Mouse (Mus musculus) liver, embryonic 12.5 days (tissue): ENCODE data around the gene Prkcb. TPM values are rescaled to one million over a fixed set of nuclear protein-coding genes. Genes with fewer than 3 reads are reported as not detected.
"Not testable (repeated sequence)": the region's sequence is repeated elsewhere in the genome, so short reads cannot be mapped to it uniquely, and the experiment has no call there.

Experiments used
- ATAC-seq: fragments of 200-750 bp; cut with Nextera tagmentation; 2 replicates; pipeline ENCODE4 v1.8.0; 2017; ENCODE audit warnings: moderate number of reproducible peaks, mild to moderate bottlenecking, moderate library complexity
- H3K27ac ChIP-seq: fragments of 300-500 bp; sonication (generic); 2 replicates; pipeline ENCODE4 v1.5.1; 2016; ENCODE audit warnings: mild to moderate bottlenecking
- H3K27me3 ChIP-seq: fragments of 300-500 bp; sonication (generic); replicated peaks from 2 replicates; pipeline ENCODE4 v1.6.1; 2016; ENCODE audit warnings: mild to moderate bottlenecking, moderate library complexity
- H3K36me3 ChIP-seq: fragments of 300-500 bp; sonication (generic); 2 replicates; pipeline ENCODE4 v1.6.1; 2016; ENCODE audit warnings: mild to moderate bottlenecking, moderate library complexity
- H3K4me1 ChIP-seq: fragments of 300-500 bp; sonication (generic); 2 replicates; pipeline ENCODE4 v1.6.1; 2016
- H3K4me2 ChIP-seq: fragments of 300-500 bp; sonication (generic); 2 replicates; pipeline ENCODE4 v1.6.1; 2016; ENCODE audit warnings: mild to moderate bottlenecking, moderate library complexity
- H3K4me3 ChIP-seq: fragments of 300-500 bp; sonication (generic); 2 replicates; pipeline ENCODE4 v1.5.1; 2016; ENCODE audit warnings: mild to moderate bottlenecking, moderate library complexity
- H3K9ac ChIP-seq: fragments of 300-500 bp; sonication (generic); 2 replicates; pipeline ENCODE4 v1.6.1; 2016; ENCODE audit warnings: mild to moderate bottlenecking, moderate library complexity
- H3K9me3 ChIP-seq: fragments of 300-500 bp; sonication (generic); replicated peaks from 2 replicates; pipeline ENCODE4 v1.6.1; 2016; ENCODE audit warnings: mild to moderate bottlenecking, moderate library complexity
- WGBS: fragments of 180-500 bp; shearing (Covaris S2); methylation state at CpG from one replicate; pipeline ENCODE4 v1.1.7; 2016; ENCODE audit not compliant: insufficient replicate concordance; 5-methylcytosine and 5-hydroxymethylcytosine counted together
- polyA plus RNA-seq: library from polyadenylated mRNA; unstranded; fragments of >200 nt; fragmentation: Nextera tagmentation; extraction: Ambion mirVana; gene quantifications from 2 replicates; pipeline ENCODE4 v1.2.1, GENCODE M21; 2016

Prkcb gene
- 2.0 and 2.3 TPM in 2 replicates for polyA plus RNA-seq

GRCm38 (mm10) chr7:122288605-122289242 lies at the start of gene Prkcb:
Gene Prkcb, plus strand, starts transcription at chr7:122288751.
- peak; percentile 82 for ATAC-seq
- no peak within 1 kb of the TSS for H3K27ac ChIP-seq
- peak within 1 kb of the TSS; percentile 77 for H3K4me2 ChIP-seq
- H3K36me3 ChIP-seq, result no peaks in the 10 kb centered on the region
- H3K9me3 ChIP-seq, result no peaks in the 10 kb centered on the region
- peak within 1 kb of the TSS; percentile 59 for H3K4me3 ChIP-seq
- peaks cover 55% of the 10 kb centered on the region for H3K27me3 ChIP-seq
- WGBS, result 8% methylated on average over 42 of the region's 42 CpGs
- H3K9ac ChIP-seq, result peak within 1 kb of the TSS; percentile 17; the same call in 1 of the 2 replicates
- peaks cover 17% of the 10 kb centered on the region for H3K4me1 ChIP-seq

GRCm38 (mm10) chr7:122238939-122239338 lies 49.6 kb upstream of the Prkcb start:
- 70% methylated on average over 2 of the region's 2 CpGs for WGBS
- no peak overlapping the region for H3K27ac ChIP-seq
- no peaks in the 10 kb centered on the region for H3K4me1 ChIP-seq
- ATAC-seq, result no peak
- no peaks in the 10 kb centered on the region for H3K27me3 ChIP-seq
- H3K4me2 ChIP-seq, result no peak overlapping the region
- H3K9me3 ChIP-seq, result no peaks in the 10 kb centered on the region
- no peak overlapping the region for H3K9ac ChIP-seq
- no peaks in the 10 kb centered on the region for H3K36me3 ChIP-seq
- no peak overlapping the region for H3K4me3 ChIP-seq

- 63% methylated on average over 6 of the region's 6 CpGs for WGBS
- no peak for ATAC-seq
Observed at GRCm38 (mm10) chr7:122240413-122241119, 48.0 kb upstream of the Prkcb start.

DNA sequence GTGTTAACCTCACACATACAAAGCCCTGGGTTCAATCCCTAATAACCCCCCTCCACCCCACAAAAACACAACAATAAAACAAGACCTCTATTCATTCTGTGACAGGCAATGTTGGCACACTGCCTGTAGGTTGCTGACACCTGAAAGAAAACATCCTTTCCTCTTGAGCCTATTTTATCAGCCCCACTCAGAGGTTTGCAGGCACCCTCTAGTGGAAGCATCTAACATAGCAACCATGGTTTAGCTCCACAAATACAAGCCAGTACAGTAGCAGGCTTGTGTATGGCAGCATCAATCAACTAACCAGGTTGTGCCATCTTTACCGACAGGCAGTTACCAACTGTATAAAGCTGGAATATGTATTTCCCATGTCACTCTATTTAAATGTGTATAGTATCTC lies 46.3 kb upstream of the Prkcb start:
- no peak overlapping the region for H3K4me3 ChIP-seq
- ATAC-seq, result no peak
- H3K4me2 ChIP-seq, result no peak overlapping the region
- no peaks in the 10 kb centered on the region for H3K9me3 ChIP-seq
- H3K27ac ChIP-seq, result no peak overlapping the region
- no peaks in the 10 kb centered on the region for H3K36me3 ChIP-seq
- H3K4me1 ChIP-seq, result no peaks in the 10 kb centered on the region
- 46% methylated on average over 1 of the region's 1 CpGs for WGBS
- no peak overlapping the region for H3K9ac ChIP-seq
- no peaks in the 10 kb centered on the region for H3K27me3 ChIP-seq

More at GRCm38 (mm10) chr7:122240413-122241119, 48.0 kb upstream of the Prkcb start:
- H3K9ac ChIP-seq, result no peak overlapping the region
- H3K36me3 ChIP-seq, result no peaks in the 10 kb centered on the region
- H3K27me3 ChIP-seq, result no peaks in the 10 kb centered on the region
- H3K27ac ChIP-seq, result no peak overlapping the region
- no peak overlapping the region for H3K4me2 ChIP-seq
- no peaks in the 10 kb centered on the region for H3K4me1 ChIP-seq
- H3K4me3 ChIP-seq, result no peak overlapping the region
- no peaks in the 10 kb centered on the region for H3K9me3 ChIP-seq

GRCm38 (mm10) chr7:122242744-122243143 lies 45.8 kb upstream of the Prkcb start:
- not testable (repeated sequence) for ATAC-seq, H3K27ac ChIP-seq, H3K4me2 ChIP-seq, H3K9ac ChIP-seq, H3K9me3 ChIP-seq, H3K36me3 ChIP-seq, H3K4me3 ChIP-seq, H3K4me1 ChIP-seq, H3K27me3 ChIP-seq

DNA sequence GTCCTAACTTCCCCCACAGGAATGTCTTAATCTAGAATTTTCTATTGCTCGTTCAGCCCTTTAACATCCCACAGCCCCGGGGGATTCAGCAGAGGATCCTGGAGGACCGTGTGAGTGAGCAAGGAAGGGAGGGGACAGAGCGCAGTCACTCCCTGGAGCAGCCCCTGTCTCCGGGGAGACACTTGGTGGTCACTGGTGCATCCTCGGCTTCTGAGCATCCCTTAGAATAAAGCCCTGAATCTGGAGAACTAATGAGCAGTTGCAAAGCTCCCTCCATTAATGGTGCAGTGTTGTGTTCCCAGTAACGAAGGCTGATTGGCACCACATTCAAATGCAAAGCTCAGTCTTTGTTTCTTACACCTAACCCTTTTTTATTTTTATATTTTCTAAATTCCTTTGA lies 44.4 kb upstream of the Prkcb start:
- Histone ChIP-seq H3K27me3 (no peaks in the 10 kb centered on the region), H3K9ac (no peak overlapping the region), H3K4me3 (no peak overlapping the region), H3K4me2 (no peak overlapping the region), H3K4me1 (no peaks in the 10 kb centered on the region), H3K9me3 (no peaks in the 10 kb centered on the region), H3K27ac (no peak overlapping the region), H3K36me3 (no peaks in the 10 kb centered on the region)
- no peak for ATAC-seq
- 52% methylated on average over 7 of the region's 7 CpGs for WGBS

- H3K4me2 ChIP-seq, result no peak overlapping the region
- ATAC-seq, result no peak
- H3K4me3 ChIP-seq, result no peak overlapping the region
- 52% methylated on average over 8 of the region's 8 CpGs for WGBS
- no peak overlapping the region for H3K27ac ChIP-seq
- H3K36me3 ChIP-seq, result no peaks in the 10 kb centered on the region
- no peaks in the 10 kb centered on the region for H3K9me3 ChIP-seq
- no peaks in the 10 kb centered on the region for H3K4me1 ChIP-seq
- H3K9ac ChIP-seq, result no peak overlapping the region
- no peaks in the 10 kb centered on the region for H3K27me3 ChIP-seq
Observed at GRCm38 (mm10) chr7:122244584-122244983, 44.0 kb upstream of the Prkcb start.

- Histone ChIP-seq H3K4me1 (no peaks in the 10 kb centered on the region), H3K36me3 (no peaks in the 10 kb centered on the region), H3K4me2 (no peak overlapping the region), H3K27ac (no peak overlapping the region), H3K9me3 (no peaks in the 10 kb centered on the region), H3K9ac (no peak overlapping the region), H3K27me3 (no peaks in the 10 kb centered on the region), H3K4me3 (no peak overlapping the region)
- WGBS, result 32% methylated on average over 5 of the region's 5 CpGs
- ATAC-seq, result no peak
Observed at GRCm38 (mm10) chr7:122245976-122246375, 42.6 kb upstream of the Prkcb start.

GRCm38 (mm10) chr7:122247254-122247864 lies 41.2 kb upstream of the Prkcb start:
- no peaks in the 10 kb centered on the region for H3K36me3 ChIP-seq
- H3K27ac ChIP-seq, result no peak overlapping the region
- H3K4me2 ChIP-seq, result no peak overlapping the region
- H3K9me3 ChIP-seq, result no peaks in the 10 kb centered on the region
- H3K9ac ChIP-seq, result no peak overlapping the region
- ATAC-seq, result no peak
- WGBS, result 63% methylated on average over 10 of the region's 10 CpGs
- H3K27me3 ChIP-seq, result no peaks in the 10 kb centered on the region
- no peak overlapping the region for H3K4me3 ChIP-seq
- H3K4me1 ChIP-seq, result no peaks in the 10 kb centered on the region

DNA sequence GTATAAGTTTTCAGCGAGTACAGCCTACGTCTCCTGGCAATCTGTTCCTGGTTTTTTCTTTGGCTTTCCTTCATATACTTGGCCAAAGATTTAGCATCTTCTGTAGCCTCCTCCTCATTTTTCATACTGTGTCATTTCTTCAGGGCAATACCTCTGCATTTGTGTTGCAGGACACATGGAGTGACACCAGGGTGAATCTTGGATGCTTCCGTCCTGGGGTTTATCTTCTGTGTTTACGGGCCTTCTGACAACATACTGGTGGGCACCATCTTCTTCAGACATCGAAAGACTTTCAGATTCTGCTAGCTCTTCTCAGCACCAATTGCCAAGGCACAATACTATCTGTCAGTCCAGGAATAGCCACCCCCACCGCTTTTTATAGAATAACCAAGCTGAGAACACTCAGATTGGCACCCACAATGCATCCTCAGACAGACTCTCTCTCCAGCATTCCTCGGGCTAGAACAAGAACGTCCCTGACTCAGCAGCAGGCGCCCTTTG lies 39.2 kb upstream of the Prkcb start:
- H3K9me3 ChIP-seq, result no peaks in the 10 kb centered on the region
- WGBS, result 76% methylated on average over 9 of the region's 9 CpGs
- no peaks in the 10 kb centered on the region for H3K27me3 ChIP-seq
- ATAC-seq, result no peak
- H3K9ac ChIP-seq, result no peak overlapping the region
- H3K4me1 ChIP-seq, result no peaks in the 10 kb centered on the region
- no peaks in the 10 kb centered on the region for H3K36me3 ChIP-seq
- no peak overlapping the region for H3K27ac ChIP-seq
- no peak overlapping the region for H3K4me3 ChIP-seq
- H3K4me2 ChIP-seq, result no peak overlapping the region

DNA sequence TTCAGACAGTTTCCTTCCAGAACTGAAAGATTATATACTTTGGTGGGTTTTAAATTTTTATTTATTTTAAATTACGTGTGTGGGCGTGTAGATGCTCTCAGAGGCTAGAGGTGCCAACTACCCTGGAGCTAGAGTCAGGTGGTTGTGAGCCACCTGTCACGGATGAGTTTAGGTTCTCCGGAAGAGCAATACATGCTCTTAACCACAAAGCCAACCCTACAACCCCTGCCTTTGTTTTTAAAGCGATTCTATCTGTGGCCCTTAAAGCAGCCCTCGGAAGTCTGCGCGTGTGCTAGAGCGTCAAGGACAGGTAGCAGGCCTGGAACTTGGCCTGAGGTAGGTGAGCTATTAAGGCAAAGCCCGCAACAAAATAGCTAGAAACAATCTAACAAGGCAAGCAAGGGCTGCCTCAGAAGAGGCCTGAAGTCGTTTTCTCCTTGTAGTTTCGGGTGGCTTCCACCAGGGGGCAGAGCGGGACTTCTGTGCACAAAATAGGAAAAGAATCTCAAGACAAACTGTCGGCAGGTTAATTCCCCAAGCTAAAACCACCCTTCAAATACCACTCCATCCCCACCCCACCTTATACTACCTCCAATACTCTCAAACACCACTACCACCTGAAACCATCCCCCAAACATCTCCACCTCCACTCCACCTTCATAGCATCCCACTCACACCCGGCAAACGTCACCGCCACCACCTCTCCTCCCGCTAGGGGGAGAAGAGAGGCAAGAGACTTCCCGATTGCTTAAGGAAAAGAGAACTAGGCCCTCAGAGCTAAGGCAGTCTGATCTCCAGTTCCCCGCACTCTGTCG lies 37.1 kb upstream of the Prkcb start:
- no peak for ATAC-seq
- H3K27ac ChIP-seq, result no peak overlapping the region
- no peaks in the 10 kb centered on the region for H3K36me3 ChIP-seq
- no peak overlapping the region for H3K9ac ChIP-seq
- no peaks in the 10 kb centered on the region for H3K4me1 ChIP-seq
- WGBS, result 19% methylated on average over 21 of the region's 21 CpGs
- no peak overlapping the region for H3K4me3 ChIP-seq
- no peaks in the 10 kb centered on the region for H3K27me3 ChIP-seq
- H3K9me3 ChIP-seq, result no peaks in the 10 kb centered on the region
- H3K4me2 ChIP-seq, result no peak overlapping the region

GRCm38 (mm10) chr7:122256722-122257121 lies 31.8 kb upstream of the Prkcb start:
- H3K9ac ChIP-seq, result no peak overlapping the region
- no peaks in the 10 kb centered on the region for H3K4me1 ChIP-seq
- ATAC-seq, result no peak
- no peak overlapping the region for H3K27ac ChIP-seq
- no peaks in the 10 kb centered on the region; the same call in 1 of the 2 replicates for H3K27me3 ChIP-seq
- no peak overlapping the region for H3K4me3 ChIP-seq
- H3K36me3 ChIP-seq, result no peaks in the 10 kb centered on the region
- H3K4me2 ChIP-seq, result no peak overlapping the region
- H3K9me3 ChIP-seq, result no peaks in the 10 kb centered on the region
- WGBS, result 43% methylated on average over 7 of the region's 7 CpGs
